Mouse (Mus musculus) WW6 (cell line): ENCODE measurements around the gene Ntn1.

Experiments used
- DNase-seq: peaks from one replicate; pipeline ENCODE4 v3.0.0-alpha.2; 2013; ENCODE audit warnings: low read depth, low spot score

Ntn1 gene

DNA sequence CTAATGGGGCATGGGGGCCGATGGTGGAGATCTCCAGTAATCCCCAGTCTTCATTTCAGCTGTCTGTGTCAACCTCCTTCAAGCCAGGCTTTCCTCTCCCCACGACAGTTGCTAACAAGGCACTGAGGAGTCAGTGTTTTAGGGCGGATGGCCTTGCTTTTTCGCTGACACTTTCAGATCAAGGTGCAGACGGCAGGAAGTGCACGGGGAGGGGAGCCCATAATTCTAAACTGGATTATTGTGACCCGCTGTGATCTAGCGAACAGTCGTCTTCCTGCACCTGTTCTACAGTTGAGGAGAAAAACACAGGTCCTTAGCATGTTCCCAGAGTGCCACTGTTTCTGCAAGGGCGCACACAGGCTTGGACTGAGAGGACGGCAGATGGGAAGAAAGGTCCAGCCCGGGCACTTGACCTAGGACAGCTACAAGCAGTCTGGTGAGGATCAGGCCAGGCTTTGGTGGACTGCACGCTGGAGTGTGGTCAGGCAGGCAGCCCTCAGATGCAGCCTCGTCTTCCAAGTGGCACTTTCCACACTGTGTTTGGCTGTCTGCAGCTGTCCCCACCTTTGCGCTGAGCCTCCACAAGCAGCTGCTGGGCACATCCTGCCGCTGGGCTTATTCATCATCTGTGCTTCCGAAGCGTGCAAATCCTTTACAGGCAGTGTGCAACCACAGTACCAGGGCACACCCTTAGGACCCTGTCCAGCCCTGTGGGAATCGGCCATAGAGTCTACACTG lies 129.7 kb downstream of the Ntn1 start:
- DNase-seq, result no peak

DNA sequence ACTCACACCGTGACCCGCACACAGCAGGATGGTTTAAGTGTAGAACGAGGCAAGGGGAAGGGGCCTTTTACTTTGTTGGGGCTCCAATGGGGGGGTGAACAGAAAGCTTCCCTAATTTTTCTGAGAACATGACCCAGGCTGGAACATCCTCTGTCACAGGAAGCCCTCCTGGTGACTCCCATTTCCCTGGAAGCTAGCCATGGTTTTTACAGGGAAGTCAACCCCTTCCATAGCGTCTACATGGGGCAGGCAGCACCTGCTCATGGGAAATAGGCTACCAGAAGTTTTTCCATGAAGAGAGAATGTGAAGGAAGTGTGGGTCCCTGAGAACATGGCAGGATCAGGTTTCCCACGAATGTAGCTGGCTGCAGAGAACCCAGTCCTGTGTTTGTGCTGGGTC lies 136.3 kb downstream of the Ntn1 start:
- no peak for DNase-seq

- no peak for DNase-seq
These were observed 137.5 kb downstream of the Ntn1 start for GRCm38 (mm10) chr11:68263100-68263499.

DNA sequence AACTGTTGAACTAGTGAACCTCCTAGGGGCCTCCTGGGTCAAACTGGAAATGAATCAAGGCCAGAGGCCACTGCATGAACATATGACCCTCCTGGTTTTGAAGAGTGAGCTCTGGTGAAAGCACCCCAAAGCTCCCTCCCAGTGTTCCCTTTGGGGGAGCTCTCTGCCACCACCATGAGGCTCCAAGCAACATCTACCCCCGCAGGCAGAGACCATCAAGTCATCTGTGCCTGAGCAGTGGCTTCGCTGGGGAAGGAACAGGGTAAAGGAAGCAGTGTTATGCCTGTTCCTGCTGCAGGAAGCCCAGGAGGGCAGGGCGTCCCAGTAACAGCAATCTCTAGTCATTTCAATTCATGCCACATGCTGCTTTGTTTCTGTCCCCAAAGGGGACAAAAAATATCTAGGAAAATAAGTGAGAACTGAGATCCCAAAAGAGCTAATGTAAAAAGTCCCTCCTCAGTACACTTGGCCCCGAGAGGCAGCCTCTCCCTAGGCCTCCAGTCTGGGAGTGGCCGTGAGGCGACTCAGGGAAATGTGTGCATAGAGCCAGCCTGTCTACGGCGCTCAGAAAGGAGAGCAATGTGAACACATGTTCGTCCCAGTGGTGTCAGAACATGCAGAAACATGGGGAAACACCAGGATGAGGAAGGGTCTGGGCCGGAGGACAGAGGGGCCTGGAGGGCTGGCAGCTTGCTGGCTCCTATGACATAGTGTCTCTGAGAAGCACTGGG lies 139.3 kb downstream of the Ntn1 start:
- DNase-seq, result no peak

DNA sequence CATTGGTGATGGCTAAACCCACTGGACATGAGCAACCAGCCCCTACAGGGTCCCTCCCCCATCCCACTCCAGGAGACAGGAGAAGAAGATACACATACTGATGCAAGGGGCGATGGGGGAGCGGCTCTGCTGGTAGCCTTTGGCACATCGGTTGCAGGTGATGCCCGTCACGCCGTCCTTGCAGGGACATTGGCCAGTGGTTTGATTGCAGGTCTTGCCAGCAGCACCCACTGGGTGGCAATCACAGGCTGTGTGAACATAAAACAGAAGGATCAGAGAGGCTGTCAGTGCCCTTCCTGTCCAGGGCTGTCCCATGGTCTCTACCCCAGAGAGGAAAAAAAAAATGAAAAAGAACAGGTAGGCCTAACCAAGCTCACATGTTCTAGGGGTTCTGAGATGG lies 140.2 kb downstream of the Ntn1 start:
- no peak for DNase-seq

- DNase-seq, result no peak
These were observed 142.1 kb downstream of the Ntn1 start for GRCm38 (mm10) chr11:68258498-68258897.

DNA sequence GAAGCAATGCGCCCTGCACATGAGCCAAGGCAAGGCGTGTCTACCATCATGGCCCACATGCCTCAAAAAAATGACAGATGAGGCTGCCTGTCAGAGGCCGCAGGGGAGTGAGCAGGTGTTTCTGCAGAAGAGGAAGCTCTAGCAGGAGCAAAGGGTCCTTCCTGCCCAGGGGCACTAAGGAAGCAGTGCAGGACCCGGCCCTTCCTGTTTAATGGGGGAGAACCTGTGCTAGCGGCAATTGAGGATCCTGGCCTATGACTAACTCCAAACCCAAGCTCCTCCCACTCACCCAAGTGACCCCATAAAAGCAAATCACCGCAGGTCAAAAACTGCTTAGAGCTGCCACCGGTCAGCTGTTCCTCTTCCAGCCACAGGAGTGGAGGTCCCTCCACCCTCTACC lies 147.1 kb downstream of the Ntn1 start:
- no peak for DNase-seq

GRCm38 (mm10) chr11:68250106-68250505 lies 150.5 kb downstream of the Ntn1 start:
- no peak for DNase-seq

GRCm38 (mm10) chr11:68247897-68248296 lies 152.7 kb downstream of the Ntn1 start:
- no peak for DNase-seq

- no peak for DNase-seq
These were observed 155.7 kb downstream of the Ntn1 start for GRCm38 (mm10) chr11:68244992-68245261.

DNA sequence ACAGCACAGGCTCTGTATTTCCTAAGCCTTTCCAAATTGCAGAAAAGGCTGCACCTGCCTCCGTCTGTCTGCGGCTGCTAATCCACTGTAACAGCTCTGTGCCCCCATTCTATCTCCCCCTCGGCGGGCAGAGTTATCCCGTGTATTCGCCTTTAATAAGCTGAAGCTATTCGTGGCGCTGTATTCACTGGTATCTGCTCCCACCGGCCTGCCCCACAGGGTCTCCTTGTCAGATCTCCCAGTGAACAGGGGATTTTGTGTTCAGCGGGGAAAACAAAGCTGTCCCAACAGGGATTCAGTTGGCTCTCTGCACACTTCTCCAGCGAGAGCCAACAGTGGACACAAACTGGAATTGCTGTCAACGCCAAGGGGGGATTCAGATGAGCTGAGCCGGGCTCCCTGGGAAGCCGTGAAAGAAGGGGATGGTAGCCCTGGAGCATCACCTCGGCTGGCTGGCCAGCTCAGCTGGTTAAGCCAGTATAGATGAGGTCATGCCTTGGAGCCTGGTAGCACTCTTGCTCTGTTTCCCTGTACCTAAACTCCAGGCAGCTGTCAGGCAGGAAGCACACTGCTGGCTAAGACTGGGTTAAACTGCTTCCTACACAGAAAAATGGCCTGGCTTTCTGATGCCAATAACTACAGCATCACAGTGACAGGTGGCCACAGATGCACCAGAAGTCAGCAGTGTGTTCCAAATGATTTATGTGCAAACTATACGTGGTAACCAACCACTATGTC lies 156.2 kb downstream of the Ntn1 start:
- no peak for DNase-seq

- DNase-seq, result no peak
These were observed 160.9 kb downstream of the Ntn1 start for GRCm38 (mm10) chr11:68239756-68240155.

- DNase-seq, result no peak
These were observed 167.1 kb downstream of the Ntn1 start for GRCm38 (mm10) chr11:68233469-68233965.

DNA sequence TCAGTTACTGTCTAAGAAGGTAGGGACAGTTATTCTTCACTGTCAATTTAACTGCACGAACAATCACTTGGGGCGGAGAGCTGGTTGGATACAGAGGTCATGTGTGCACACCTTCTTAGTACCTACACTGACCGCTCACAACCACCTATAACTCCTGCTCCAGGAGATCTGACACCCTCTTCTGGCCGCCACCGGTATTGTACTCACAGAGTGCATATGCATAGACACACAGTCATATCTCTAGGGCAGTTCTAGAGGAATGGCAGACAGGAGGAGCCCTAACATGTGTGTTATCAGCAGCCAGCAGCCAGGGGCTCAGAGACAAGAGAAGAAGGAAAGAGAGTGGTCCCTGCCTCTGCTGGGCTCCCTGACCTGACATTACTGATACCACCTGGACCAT lies 169.1 kb downstream of the Ntn1 start:
- peak; percentile 34 for DNase-seq

DNA sequence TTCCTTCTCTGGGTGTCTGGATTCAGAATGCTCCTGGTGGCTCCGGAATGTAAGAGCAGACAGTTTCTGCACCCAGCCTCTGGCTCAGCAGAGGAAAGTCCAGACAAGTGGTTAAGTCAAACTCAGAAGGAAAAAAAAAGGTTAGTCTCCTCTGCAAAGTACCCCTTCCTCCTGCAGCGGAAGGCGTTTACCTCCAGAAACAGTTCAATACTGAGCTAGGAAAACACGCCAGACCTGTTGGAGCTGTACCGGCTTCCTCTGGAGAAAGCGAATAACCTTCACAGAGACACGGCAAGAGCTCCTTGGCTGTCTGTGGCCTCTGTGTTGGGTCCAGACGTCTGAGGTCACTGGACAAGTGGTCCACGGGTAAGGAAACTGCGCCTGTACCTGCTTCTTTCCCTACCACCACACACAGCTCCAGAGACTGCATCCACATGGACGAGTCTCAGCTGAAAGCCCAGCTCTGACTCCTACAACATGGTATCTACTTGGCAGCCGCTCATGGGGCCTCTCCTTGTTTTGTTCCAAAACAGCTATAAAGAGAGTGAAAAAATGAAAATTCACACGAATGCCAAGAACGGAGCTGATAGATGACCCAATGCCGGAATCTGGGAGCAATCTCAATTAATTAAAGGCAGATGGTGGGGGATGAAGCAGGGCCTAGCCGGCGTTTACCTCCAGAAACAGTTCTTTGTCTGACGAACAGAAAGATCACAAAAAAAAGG lies 171.5 kb downstream of the Ntn1 start:
- DNase-seq, result no peak

DNA sequence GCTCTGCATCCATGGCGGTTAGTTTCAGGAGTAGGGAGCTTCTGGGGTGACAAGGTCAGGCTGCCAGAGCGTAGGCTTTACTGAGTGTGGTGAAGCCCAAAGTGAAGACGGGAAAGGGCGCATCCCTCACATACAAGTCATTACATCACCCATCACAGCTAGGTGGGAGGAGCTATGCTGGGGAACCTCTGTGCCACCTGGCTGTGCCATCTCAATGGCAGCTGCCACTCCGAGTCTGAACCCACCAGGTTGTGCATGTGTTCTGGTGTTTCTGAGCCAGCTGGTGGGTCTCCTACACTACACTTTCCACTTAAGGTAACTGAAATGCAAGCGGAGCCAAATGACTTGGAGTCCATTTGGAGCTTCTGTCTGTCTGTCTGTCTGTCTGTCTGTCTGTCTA lies 172.8 kb downstream of the Ntn1 start:
- DNase-seq, result no peak

- no peak for DNase-seq
These were observed 174.0 kb downstream of the Ntn1 start for GRCm38 (mm10) chr11:68226654-68227057.

- DNase-seq, result no peak
These were observed 177.5 kb downstream of the Ntn1 start for GRCm38 (mm10) chr11:68223143-68223542.

- no peak for DNase-seq
These were observed 178.4 kb downstream of the Ntn1 start for GRCm38 (mm10) chr11:68222209-68222608.

DNA sequence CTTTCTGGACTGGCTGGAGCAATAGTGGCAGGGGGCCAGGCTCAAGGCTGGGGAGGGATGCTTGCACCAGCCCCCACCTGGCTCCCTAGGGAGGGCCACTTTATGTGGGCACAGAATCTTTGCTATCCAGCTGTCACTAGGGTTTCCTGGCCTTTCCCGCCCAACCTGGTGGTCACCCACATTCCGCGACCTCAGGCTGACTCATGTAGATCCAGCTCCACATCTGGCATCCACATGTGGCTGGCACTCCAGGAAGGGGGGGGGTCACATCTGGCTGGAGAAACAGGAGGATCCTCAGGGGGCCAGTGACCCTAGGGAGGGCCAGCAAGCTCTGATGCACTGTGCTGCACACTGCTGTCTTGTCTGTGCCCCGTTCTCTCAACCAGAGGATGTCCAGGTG lies 179.9 kb downstream of the Ntn1 start:
- DNase-seq, result no peak

DNA sequence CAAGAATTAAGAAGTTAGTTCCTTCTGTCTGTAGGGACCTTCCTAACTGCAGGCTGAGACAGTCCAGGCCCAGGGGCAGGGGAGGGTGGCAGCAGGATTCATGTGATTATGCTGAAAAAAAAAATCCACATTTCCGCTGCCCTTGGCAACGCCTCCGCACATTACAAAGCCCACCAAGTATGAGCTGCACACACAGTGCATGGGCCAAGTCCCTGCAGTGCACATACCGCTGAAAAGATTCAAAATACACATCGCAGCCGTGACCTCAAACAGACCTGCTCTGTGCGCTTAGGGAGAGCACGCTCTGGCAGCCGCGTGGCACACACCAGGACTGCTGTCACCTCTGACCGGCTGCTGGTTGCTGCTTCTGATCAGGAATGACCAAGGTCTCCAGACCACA lies 184.6 kb downstream of the Ntn1 start:
- DNase-seq, result no peak
